Mouse (Mus musculus) bone marrow, adult 2 months (tissue): ENCODE results near the gene Hoxd10.

ENCODE experiments used
- CTCF ChIP-seq: fragments of 200-500 bp; IDR thresholded peaks from 2 replicates; pipeline ENCODE4 v1.5.1; 2011; ENCODE audit warnings: low read length, control low read depth; ENCODE audit not compliant: control insufficient read depth, insufficient read depth
- POLR2A ChIP-seq: fragments of 200-500 bp; IDR thresholded peaks from 2 replicates; pipeline ENCODE4 v1.6.1; 2011; ENCODE audit warnings: low read depth, mild to moderate bottlenecking, control low read depth, low read length, borderline replicate concordance; ENCODE audit not compliant: control insufficient read depth

DNA sequence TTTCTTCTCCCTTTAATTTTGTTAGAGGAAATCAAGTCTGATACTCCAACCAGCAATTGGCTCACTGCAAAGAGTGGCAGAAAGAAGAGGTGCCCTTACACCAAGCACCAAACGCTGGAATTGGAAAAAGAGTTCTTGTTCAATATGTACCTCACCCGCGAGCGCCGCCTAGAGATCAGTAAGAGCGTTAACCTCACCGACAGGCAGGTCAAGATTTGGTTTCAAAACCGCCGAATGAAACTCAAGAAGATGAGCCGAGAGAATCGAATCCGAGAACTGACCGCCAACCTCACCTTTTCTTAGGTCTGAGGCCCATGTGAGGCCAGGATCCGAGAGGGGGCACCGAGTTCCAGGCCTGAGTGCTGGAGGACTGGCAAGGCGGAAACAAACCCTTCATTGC is 2.3 kb downstream of the Hoxd10 start:
- TF ChIP-seq CTCF, result peak; percentile 30; the same call in 1 of the 2 replicates
- TF ChIP-seq POLR2A, result no peak
